Mouse (Mus musculus): ENCODE results near the gene 1700025G04Rik. TPM values are rescaled to one million over a fixed set of nuclear protein-coding genes. Genes with fewer than 3 reads are reported as not detected.

Gene 1700025G04Rik
- total RNA-seq, 2 experiments from 2014 or later, result 71.8 to 76.8 TPM

DNA sequence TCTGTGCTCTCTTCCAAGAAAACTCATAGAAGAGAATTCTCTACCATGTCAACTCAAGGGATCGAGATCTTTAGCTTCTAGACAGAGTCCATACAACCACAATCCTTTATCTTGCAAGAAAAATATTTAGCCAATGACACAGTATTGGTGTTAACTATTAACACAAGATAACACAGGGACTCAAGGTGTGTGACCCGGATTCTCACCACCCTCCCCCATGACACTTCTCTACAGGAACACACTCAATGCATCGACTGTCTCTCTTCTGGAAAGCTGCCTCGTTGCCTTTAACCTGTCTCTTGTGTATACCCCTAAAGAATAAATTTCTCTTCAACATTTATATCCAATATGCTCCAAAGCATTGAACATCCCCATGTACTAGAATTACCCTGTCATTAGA is 52.3 kb downstream of the 1700025G04Rik start:
- DNase-seq (ENCODE audit: extremely low spot score in 1 of 2, low spot score in 1 of 2), result no peak

DNA sequence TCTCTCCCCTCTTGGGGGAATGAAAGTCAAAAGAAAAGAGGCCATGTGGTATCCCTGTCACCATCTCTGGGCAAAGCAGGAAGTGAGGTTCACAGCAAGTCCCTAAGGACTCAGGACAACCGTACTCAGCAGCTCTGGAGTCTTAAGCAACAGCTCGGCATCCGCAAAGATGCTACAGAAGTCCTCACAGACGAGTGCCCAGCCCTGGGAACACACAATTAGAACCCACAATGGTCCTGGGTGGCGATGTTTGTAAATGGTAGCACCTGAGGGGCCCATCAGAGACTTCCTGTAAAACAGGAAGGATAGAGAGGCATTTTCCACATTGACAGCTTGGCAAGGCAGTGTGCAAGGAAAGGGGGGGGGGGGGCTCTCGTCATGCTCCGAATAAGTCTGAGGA is 55.2 kb downstream of the 1700025G04Rik start:
- no peak for DNase-seq (ENCODE audit: extremely low spot score in 1 of 2, low spot score in 1 of 2)

DNA sequence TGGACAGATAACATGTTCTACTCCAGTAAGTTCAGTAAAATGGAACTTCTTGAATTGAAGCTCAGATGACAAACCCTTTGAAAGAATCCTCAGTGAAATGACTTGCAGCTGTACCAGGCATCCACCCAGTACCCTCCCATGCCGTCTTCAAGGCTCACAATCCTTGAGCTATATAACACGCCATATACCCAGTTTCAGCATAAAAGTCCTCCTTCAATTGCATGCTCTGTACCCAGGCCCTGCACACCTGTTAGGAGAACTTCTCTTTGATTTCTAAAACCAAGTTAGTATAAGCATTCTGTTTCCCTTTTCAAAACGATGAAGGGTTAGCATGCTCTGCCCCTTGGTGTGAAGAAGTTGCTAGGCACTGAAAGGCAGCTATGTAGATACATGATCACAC is 56.2 kb downstream of the 1700025G04Rik start:
- no peak for DNase-seq (ENCODE audit: extremely low spot score in 1 of 2, low spot score in 1 of 2)

DNA sequence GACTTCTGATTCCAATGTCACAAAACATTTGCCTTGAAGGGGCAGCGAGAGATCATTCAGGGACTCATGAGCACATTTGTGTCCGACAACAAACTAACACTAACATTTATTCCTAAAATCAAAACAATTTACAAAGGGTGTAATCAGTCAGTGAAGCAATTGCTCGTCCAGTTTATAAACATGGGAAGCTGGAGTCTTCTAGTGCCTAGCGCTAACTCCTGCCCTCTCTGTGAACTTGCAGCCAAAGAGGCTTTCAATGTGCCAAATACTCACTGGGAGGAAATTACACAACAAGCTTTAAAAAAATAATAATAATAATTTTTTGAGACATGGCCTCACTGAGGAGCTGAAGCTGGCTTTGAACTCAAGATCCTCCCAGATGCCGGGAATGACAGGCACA is 57.8 kb downstream of the 1700025G04Rik start:
- no peak for DNase-seq (ENCODE audit: extremely low spot score in 1 of 2, low spot score in 1 of 2)

DNA sequence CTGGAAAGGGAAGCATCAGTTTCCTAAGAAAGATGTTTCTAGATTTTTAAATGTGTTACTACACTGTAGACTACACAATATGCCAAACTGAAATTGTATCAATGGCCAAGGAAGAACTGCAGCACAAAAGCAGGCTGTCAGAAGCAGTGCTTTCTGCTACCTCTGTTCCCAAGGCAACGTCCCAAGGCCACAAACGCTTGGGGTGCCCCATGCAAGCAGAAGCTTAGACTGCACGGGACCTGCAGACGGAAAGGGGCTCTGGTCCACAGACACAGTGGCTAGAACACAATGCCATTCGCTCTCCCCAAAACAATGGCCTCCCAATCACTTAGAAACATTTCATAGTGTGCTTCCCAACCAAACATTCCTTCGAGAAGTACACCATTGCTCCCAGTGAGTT is 59.4 kb downstream of the 1700025G04Rik start:
- no peak for DNase-seq (ENCODE audit: extremely low spot score in 1 of 2, low spot score in 1 of 2)

DNA sequence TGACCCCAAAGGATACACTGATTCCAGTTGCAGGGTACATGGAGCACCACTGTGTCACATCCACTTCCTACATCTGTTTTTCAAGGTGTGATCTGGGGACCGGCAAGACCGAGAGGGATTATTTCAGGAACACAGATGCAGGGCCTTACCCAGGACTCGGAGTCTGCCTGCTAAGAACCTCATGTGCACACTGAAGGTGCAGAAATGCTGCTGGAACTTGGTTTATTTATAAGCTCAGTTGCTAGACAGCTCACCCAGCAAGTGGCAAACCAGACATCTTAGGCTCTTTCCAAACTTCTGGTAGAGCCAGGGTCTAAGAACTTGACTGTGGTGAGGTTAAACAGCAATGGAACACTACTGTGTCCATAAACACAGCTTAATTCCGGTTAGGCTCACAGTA is 61.2 kb downstream of the 1700025G04Rik start:
- no peak for DNase-seq (ENCODE audit: extremely low spot score in 1 of 2, low spot score in 1 of 2)

DNA sequence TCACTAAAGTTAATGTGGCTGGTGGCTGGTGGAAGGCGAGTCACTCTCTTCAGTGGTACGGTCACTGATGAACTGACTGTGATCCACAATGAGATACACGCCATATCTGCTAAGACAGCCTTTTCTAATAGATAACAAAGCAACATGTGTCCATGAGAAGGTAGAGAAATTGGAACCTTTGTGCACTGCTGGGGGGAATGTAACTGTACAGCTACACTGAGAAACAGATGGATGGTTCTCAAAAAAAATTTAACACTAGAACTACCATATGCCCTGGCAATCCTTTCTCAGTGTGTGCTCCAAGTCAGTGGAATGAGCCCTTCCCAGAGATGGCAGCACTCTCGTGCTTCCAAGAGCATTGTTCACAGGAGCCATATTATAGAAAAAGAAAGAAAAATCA is 63.2 kb downstream of the 1700025G04Rik start:
- DNase-seq (ENCODE audit: extremely low spot score in 1 of 2, low spot score in 1 of 2), result no peak

DNA sequence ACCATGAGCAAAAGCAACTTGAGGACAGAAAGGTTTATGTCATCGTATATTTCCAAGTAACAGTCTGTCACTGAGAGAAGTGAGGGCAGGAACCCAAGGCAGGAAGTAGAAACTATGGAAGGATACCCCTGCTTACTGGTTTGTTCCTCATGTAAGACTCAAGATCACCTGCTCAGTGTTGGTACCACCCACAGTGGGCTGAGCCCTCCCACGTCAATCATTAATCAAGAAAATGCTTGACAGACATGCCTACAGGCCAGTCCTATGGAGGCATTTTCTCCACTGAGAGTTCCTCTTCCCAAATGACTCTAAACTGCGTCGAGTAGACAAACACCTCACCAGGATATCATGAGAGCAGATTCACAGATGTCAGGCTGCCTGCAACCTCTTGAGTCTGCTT is 64.6 kb downstream of the 1700025G04Rik start:
- no peak for DNase-seq (ENCODE audit: extremely low spot score in 1 of 2, low spot score in 1 of 2)

DNA sequence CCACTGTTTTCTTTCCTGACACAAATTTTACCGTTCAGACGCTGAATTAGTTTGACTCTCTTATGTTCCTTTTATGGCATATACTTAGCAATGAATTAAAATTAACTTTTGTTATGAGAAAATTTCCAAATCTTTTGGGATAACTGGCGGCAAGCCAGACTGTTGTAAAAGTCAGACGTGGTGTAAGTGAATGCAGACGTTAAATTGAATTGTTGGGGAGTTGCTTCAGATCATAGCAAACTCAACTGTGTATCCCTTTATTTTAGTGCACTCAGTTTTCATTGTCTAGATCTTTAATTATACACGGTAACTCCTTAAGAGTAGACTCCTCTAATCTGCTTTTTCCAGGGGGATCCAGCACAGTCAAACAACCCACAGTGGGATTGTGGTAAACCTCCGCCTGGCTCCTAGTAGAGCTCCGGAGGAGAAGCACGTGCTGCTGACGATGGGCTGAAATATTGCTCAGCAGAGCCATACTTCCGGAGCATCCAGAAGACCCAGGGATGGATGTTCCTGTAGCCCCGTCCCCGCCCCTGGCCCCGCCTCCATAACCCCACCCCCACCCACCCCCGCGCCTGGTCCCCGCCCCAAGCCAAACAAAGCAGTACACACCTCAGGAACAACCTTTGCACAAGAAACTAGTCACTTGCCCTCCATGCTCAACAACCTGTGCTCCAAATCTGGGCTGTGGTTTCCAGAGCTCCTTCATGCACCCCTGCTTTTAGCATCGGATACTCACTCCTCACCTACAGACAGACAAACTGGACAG is 65.7 kb downstream of the 1700025G04Rik start:
- DNase-seq (ENCODE audit: extremely low spot score in 1 of 2, low spot score in 1 of 2), result no peak

DNA sequence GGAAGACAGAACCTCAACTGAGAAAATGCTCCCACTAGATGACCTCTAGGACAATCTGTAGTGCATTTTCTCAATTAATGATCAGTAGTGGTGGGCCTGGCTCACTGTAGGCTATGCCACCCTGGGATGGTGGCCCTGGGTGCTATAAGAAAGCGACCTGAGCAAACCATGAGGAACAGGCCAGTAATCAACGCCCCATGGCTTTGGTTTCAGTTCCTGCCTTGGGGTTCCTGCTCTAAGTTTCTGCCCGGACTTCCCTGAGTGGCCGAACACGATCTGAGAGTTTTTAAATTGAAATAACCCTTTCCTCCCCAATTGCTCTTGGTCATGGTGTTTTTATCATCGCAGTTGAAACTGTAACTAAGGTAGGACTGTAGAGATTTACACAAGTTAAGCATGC is 69.1 kb downstream of the 1700025G04Rik start:
- no peak for DNase-seq (ENCODE audit: extremely low spot score in 1 of 2, low spot score in 1 of 2)

DNA sequence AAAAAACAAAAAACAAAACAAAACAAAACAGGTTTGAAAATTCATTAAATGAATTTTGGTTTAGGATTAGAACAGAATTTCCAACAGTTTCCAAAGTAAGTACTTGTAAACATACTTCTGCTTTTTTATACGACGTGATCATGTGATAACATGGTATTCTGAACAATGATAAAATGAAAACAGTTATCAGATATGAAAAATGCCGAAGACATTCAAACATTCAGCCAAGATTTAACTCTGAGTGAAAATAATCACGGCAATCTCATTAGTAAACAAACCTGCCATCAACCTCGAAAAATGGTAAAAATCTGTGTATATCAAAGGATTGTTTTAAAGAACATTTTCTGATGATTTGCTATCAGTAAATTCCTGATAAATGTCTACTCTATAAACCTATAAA is 69.9 kb downstream of the 1700025G04Rik start:
- no peak for DNase-seq (ENCODE audit: extremely low spot score in 1 of 2, low spot score in 1 of 2)

DNA sequence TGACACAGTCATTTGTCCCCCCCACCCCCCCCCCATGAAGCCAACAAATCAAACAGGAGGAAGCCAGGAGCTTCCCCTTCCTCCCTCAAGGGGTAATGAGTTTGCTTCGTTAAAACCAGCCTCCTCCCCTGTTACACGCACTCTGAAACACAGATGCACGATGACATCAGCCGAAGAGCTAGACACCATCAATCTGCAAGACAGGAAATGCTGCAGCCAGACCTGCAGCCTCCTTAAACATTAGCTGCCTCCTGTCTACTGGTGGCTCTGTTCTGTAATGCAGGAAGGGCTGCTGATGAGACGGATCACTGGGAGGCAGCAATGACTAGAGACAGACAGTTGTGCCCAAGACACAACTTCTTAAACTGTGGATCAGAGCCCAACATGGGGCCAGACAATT is 70.7 kb downstream of the 1700025G04Rik start:
- DNase-seq (ENCODE audit: extremely low spot score in 1 of 2, low spot score in 1 of 2), result no peak

DNA sequence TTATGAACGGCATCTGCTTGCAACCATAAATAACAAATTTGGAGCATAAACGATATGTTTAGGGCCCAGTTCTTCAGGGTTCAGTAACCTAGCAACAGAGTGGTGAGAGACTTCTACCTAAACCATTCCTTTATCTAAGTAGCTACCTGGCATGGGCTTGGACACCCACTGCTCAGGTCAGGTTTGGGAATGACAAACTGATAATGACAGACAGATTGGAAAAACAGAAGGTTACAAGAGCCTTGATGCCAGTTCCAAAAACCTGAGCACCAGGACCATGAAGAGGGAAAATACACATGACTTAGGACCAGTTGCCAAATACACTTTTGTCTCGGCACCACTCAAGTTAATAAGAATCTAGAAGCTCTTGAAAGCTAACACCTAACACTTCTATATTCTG is 71.6 kb downstream of the 1700025G04Rik start:
- no peak for DNase-seq (ENCODE audit: extremely low spot score in 1 of 2, low spot score in 1 of 2)

DNA sequence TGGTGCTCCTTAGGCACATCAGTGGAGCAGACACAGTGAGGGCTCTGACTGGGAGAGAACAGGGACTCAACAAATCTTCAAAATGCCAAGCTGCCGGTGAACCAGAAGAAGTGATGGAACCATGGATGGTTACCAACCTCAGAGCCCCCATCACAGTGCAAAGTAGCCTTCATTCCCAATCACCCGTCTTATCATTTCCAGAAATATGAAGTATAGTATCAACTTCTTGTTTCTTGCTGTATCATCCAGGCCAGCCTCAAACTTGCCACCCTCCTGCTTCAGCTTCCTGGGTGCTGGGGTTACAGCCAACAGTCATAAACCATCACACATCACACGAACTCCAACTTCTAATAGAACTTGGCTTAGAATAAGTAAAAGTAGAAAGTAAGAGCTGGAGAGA is 73.3 kb downstream of the 1700025G04Rik start:
- DNase-seq (ENCODE audit: extremely low spot score in 1 of 2, low spot score in 1 of 2), result no peak

DNA sequence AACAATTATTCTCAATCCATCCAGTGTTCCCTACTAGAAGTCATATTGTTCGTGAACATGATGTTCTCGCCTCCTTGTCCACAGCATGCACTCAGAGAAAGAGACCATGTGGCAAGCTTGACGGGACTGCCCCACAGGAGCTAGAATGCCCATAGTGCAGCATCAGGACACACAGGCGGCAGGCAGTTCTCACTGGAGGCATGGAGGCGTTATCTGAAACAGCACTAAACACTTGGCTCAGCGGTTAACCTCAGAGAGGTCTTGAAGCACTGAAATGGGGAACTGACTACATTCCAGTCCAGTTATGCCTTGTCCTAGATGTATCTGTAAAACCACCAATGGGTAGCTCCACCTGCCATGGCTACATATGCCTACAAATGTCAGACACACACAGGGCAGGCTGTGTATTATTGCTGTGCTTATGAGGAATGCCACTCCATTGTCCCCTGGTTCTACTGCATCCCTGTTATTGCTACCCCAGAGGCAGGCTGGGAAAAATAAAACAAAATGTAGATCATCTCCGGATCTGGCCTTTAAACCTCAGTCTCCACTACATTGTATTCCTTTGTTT is 74.3 kb downstream of the 1700025G04Rik start:
- DNase-seq (ENCODE audit: extremely low spot score in 1 of 2, low spot score in 1 of 2), result no peak

DNA sequence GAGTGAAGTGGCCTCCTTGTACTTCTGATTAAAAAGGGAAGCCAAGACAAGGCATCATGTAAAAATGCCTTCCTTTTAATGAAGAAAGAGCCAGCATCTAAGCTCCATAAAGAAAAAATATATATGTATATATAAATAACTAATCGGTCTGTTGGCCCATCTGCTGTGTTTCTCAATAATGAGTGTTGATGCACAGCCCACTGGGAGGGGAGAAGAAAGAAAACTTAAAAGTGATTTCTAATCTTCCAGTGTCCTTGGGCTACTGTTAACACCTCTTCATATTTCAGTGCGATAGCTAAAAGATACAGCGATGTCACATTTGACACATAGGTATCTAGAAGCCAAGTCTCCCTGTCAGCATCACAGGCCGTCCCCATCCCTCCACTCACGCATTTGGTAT is 78.2 kb downstream of the 1700025G04Rik start:
- no peak for DNase-seq (ENCODE audit: extremely low spot score in 1 of 2, low spot score in 1 of 2)

DNA sequence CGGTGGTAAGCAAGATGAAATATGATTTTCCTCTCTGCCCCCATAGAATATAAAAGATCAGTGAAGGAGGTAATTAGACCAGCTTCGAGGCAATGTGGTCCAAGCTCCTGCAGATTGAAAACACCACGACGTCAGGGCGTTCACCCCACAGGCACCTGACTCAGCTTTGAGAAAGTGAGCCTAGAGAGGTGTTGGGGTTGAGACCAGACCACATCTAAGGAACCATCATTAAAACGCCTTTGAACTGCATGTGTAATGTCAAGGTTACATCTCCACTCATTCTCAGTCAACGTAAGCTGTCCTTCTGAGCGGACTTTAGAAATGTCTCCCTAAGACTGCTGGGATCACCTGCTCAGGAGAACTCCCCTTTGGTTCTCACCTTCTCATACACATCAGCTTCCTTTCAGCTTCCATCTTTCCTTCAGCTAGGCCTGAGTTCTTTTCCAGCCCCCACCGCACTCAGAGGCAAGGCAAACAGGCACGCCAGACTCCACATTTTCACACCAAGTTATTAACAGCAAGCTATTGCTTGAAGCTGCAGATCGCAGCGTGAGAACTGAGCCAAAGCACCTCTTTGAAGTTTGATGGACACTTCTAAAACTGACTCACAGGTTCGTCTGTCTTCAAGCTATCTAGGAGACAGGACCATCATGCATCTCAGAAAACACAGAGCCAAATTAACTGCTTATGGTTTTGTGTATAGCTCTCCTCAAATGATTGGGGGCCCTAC is 79.5 kb downstream of the 1700025G04Rik start:
- no peak for DNase-seq (ENCODE audit: extremely low spot score in 1 of 2, low spot score in 1 of 2)

DNA sequence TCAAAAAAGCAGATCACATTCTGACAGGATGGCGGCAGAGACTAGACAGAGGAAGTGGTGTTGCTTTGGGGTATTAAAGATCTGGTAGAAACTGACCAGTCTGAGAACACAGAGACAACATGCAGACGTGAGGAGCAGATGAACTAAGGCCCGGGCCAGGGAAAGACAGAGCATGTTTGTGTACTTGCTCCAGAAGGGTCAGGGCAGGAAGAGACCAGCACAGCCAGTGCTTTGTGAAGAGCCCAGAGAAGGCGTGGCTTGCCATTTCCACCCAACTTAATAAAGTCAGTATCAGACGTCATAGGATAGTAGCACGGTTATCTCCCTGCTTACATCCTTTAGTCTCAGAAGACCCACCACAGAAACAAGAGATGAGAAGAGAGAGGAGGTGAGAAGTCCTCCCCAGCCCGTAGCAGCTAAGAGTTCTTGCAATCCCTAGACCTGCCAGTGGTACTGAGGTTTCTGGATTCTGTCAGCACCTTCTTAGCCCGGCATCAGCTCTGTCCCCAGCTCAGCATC is 81.4 kb downstream of the 1700025G04Rik start:
- no peak for DNase-seq (ENCODE audit: extremely low spot score in 1 of 2, low spot score in 1 of 2)

DNA sequence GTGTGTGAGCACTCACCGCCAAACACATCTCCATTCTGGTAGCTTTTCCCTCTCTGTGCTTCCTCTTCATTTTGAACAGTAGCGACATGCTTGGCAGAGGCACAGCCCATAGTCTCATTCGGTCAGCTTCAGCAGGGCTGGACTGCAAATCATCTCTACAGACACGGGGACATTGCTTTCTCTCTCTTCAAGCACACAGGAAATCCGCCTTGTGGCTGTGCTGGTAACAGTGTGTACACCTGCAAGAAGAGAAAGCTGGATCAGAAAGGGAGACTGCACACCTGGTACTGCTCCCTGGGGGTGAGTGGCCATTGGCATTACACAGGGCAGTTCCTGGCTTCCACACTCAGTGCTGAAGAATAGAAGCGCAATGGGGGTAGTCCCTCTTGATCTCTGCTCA is 83.4 kb downstream of the 1700025G04Rik start:
- DNase-seq (ENCODE audit: extremely low spot score in 1 of 2, low spot score in 1 of 2), result no peak

DNA sequence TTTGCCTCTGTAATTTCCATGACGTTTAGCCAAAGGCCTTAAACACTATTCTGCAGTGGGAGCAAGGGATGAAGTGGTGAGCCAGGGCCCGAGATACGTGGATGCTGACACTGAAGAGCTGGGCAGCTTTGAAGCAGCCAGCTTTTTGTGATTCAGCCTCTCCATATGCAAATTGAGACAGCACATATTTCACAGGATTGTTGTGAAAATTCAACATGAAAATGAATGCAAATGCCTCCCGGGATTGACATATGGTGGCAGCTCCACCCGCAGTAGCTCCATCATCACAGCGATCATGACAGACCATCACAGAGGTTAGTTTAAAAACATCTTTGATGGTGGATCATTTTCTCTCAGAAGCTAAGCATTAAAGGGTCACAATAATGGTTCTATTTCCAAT is 85.4 kb downstream of the 1700025G04Rik start:
- DNase-seq (ENCODE audit: extremely low spot score in 1 of 2, low spot score in 1 of 2), result no peak

DNA sequence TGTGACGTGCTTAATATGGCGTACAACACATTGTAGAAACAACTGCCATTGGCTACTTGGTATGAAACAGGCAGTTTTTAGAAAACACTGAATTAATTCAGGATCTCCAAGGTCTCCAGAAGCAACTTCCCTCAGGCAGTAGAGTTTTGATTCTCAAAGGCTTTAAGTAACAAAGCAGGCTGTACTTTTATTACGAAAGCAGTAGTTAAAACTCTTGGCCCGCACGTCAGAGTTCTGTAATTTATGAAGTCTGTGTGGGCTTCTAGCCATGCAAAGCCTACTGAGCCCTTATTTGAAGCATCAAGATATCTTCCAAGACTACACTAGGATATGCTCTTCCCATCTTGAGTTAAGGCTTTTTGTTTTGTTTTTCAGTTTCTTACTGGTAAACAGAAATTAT is 89.5 kb downstream of the 1700025G04Rik start:
- no peak for DNase-seq (ENCODE audit: extremely low spot score in 1 of 2, low spot score in 1 of 2)

Data from layer of hippocampus, postnatal 25 days (tissue).